15 mouse cellular contexts compared by ENCODE assay signal in the genomic region with DNA sequence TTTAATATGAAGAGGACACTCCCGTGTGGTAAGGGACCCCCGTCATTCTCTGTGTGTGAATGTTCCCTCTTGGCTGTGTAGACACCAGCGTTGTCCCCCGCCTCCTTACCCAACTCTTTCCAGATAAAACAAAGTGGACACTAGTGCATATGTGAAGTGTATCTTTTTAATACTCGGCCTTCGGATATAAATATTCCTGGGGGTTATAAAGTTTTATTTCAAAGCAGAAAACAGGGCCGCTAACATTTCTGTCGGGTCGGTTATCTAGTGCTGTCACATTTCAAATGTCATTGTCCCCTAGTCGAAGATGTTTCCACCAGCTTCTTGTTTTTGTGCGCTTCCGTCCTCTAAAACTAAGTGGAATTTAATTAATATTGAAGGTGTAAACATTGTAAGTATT. TPM values are rescaled to one million over a fixed set of nuclear protein-coding genes. Genes with fewer than 3 reads are reported as not detected.
DNase-seq lines count a peak whose midpoint lies in the region; ATAC-seq and TF ChIP-seq lines count a peak whose summit lies in the region.
"Had no signal": no experiment of that assay in that cellular context is flagged by ENCODE, and none has a peak within 500 bp of the region (broad histone marks: within the 10 kb centered on the region; RNA-seq: fewer than 3 reads in every experiment).

No protein-coding gene starts in this region.

- peak overlapping the region; percentile 91 to 99 for H3K27ac ChIP-seq in heart, embryonic 14.5 days (replicated peaks in 1 of 2; ENCODE audit: control insufficient read depth in 1 of 2, insufficient read depth in 1 of 2, low read depth in 2 of 2, low read length in 2 of 2)
- H3K27ac ChIP-seq in embryonic facial prominence, embryonic 12.5 days, result no peak overlapping the region
- H3K27ac ChIP-seq in limb, embryonic 13.5 days, result peak overlapping the region; percentile 97
- no peak overlapping the region for H3K27ac ChIP-seq in midbrain, postnatal 0 days (ENCODE audit: low read depth, low read length)

- no peak for TF ChIP-seq CTCF in brain, embryonic 14.5 days (IDR thresholded peaks at IDR 0.05; ENCODE audit: borderline replicate concordance, extremely low read depth, insufficient read depth, insufficient read length)
- TF ChIP-seq CTCF in midbrain, postnatal 0 days (IDR thresholded peaks at IDR 0.05), result no peak

- no peak for TF ChIP-seq POLR2A in brain, embryonic 14.5 days (IDR thresholded peaks at IDR 0.05; ENCODE audit: borderline replicate concordance, extremely low read depth, insufficient read depth, insufficient read length, poor library complexity, severe bottlenecking)

- peaks cover 35% of the 10 kb centered on the region for H3K36me3 ChIP-seq in heart, embryonic 14.5 days (ENCODE audit: control insufficient read depth, insufficient read depth, low read length)
- H3K36me3 ChIP-seq in embryonic facial prominence, embryonic 12.5 days, result no peaks in the 10 kb centered on the region
- H3K36me3 ChIP-seq in limb, embryonic 13.5 days, result no peaks in the 10 kb centered on the region; the same call in 1 of the 2 replicates
- H3K36me3 ChIP-seq in midbrain, postnatal 0 days (ENCODE audit: insufficient read depth, low read length), result no peaks in the 10 kb centered on the region

- H3K4me1 ChIP-seq in heart, embryonic 14.5 days (ENCODE audit: control insufficient read depth in 2 of 2, insufficient read depth in 2 of 2, low read length in 2 of 2), result peaks cover 11 to 15% of the 10 kb centered on the region in 2 experiments
- H3K4me1 ChIP-seq in embryonic facial prominence, embryonic 12.5 days, result peaks cover 22% of the 10 kb centered on the region
- peaks cover 34% of the 10 kb centered on the region for H3K4me1 ChIP-seq in limb, embryonic 13.5 days
- no peaks in the 10 kb centered on the region; the same call in 1 of the 2 replicates for H3K4me1 ChIP-seq in midbrain, postnatal 0 days (ENCODE audit: insufficient read depth, low read length)

- ATAC-seq in heart, embryonic 14.5 days (ENCODE audit: insufficient number of reproducible peaks, insufficient read depth, low FRiP score, low read depth), result no peak
- ATAC-seq in embryonic facial prominence, embryonic 12.5 days (ENCODE audit: insufficient number of reproducible peaks, insufficient read depth, low FRiP score, low TSS enrichment), result no peak
- ATAC-seq in limb, embryonic 13.5 days (ENCODE audit: low FRiP score, low read depth), result no peak
- no peak for ATAC-seq in midbrain, postnatal 0 days (ENCODE audit: low FRiP score)
- ATAC-seq: CD4-positive, CD25-positive, alpha-beta regulatory T cell, adult 4 months; lung, postnatal 0 days had no signal

- H3K4me2 ChIP-seq in heart, embryonic 14.5 days (ENCODE audit: low read length), result peak overlapping the region; percentile 80
- peak overlapping the region; percentile 64; the same call in 1 of the 2 replicates for H3K4me2 ChIP-seq in embryonic facial prominence, embryonic 12.5 days (replicated peaks)
- H3K4me2 ChIP-seq in limb, embryonic 13.5 days (replicated peaks), result peak overlapping the region; percentile 75
- H3K4me2 ChIP-seq in midbrain, postnatal 0 days (ENCODE audit: low read depth, low read length, poor library complexity, severe bottlenecking), result no peak overlapping the region

- intact Hi-C loops in heart, postnatal 25 days (cut with DNase I), result loop anchor here (5.0 kb wide), 1 partner anchor 112 kb away; no protein-coding TSS in a partner anchor

- no peaks in the 10 kb centered on the region for H3K27me3 ChIP-seq in heart, embryonic 14.5 days (ENCODE audit: control insufficient read depth, insufficient read depth, low read length)
- H3K27me3 ChIP-seq in embryonic facial prominence, embryonic 12.5 days, result peaks cover 72% of the 10 kb centered on the region
- H3K27me3 ChIP-seq in limb, embryonic 13.5 days, result peaks cover 29% of the 10 kb centered on the region
- H3K27me3 ChIP-seq in midbrain, postnatal 0 days (ENCODE audit: insufficient read depth, low read length), result peaks cover 84% of the 10 kb centered on the region

- WGBS in heart, embryonic 14.5 days, result 1% methylated on average over 12 of the region's 12 CpGs
- 2% methylated on average over 12 of the region's 12 CpGs for WGBS in embryonic facial prominence, embryonic 12.5 days
- 5% methylated on average over 12 of the region's 12 CpGs for WGBS in limb, embryonic 13.5 days
- 4% methylated on average over 12 of the region's 12 CpGs for WGBS in midbrain, postnatal 0 days

- H3K9me3 ChIP-seq in heart, embryonic 14.5 days (ENCODE audit: control insufficient read depth, low read length), result no peaks in the 10 kb centered on the region
- no peaks in the 10 kb centered on the region for H3K9me3 ChIP-seq in embryonic facial prominence, embryonic 12.5 days
- H3K9me3 ChIP-seq in limb, embryonic 13.5 days, result no peaks in the 10 kb centered on the region
- H3K9me3 ChIP-seq in midbrain, postnatal 0 days (ENCODE audit: low read length), result no peaks in the 10 kb centered on the region

- no peak for DNase-seq in heart, postnatal 25 days (ENCODE audit: low spot score)
- peak; percentile 27 for DNase-seq in brain, embryonic 14.5 days (ENCODE audit: low read depth)
- no peak for DNase-seq in urinary bladder, postnatal 36 days (ENCODE audit: low spot score in 2 of 2)
- no peak for DNase-seq in left cerebral cortex, adult 8-10 months (ENCODE audit: low spot score in 2 of 2)
- DNase-seq in midbrain, postnatal 0 days (ENCODE audit: low spot score), result no peak
- DNase-seq: cerebellum, adult 8-10 months; kidney, adult 2 months had no signal

- peak overlapping the region; percentile 100 for H3K9ac ChIP-seq in heart, embryonic 14.5 days (ENCODE audit: low read length)
- H3K9ac ChIP-seq in embryonic facial prominence, embryonic 12.5 days, result peak overlapping the region; percentile 78
- H3K9ac ChIP-seq in limb, embryonic 13.5 days, result peak overlapping the region; percentile 99
- no peak overlapping the region for H3K9ac ChIP-seq in midbrain, postnatal 0 days (replicated peaks; ENCODE audit: low read length, poor library complexity, severe bottlenecking)

- H3K4me3 ChIP-seq in heart, embryonic 14.5 days (ENCODE audit: control insufficient read depth in 1 of 2, insufficient read depth in 1 of 2, low read depth in 1 of 2, low read length in 2 of 2), result peak overlapping the region; percentile 83 to 90
- H3K4me3 ChIP-seq in embryonic facial prominence, embryonic 12.5 days, result peak overlapping the region; percentile 49
- H3K4me3 ChIP-seq in limb, embryonic 13.5 days, result peak overlapping the region; percentile 81
- H3K4me3 ChIP-seq in midbrain, postnatal 0 days (ENCODE audit: low read depth, low read length), result no peak overlapping the region

RNA-seq across cellular contexts. Expression of a gene that starts 3.3 kb away (rescaled TPM):
- polyA plus RNA-seq in heart, embryonic 14.5 days (2014; fragmentation: Nextera tagmentation; extraction: Ambion mirVana), result 16.3 and 17.4 TPM in 2 replicates
- 10 to 100 TPM; 49.0 to 56.6 TPM for total RNA-seq in heart, postnatal 25 days (2021)
- polyA plus RNA-seq in brain, embryonic 14.5 days (2012; rRNA removed), result 0.07 and 0.29 TPM in 2 replicates
- 5.8 and 6.3 TPM in 2 replicates for polyA plus RNA-seq in embryonic facial prominence, embryonic 12.5 days (2016; fragmentation: Nextera tagmentation; extraction: Ambion mirVana)
- 10.8 and 11.4 TPM in 2 replicates for polyA plus RNA-seq in limb, embryonic 13.5 days (2015; fragmentation: Nextera tagmentation; extraction: Ambion mirVana)
- not detected for total RNA-seq in left cerebral cortex, adult 8-10 months (2022)
- total RNA-seq in midbrain, postnatal 0 days (2014; rRNA removed), result not detected in 2 replicates
- not detected in 2 replicates for polyA plus RNA-seq in midbrain, postnatal 0 days (2015; fragmentation: Nextera tagmentation; extraction: Ambion mirVana)
- total RNA-seq: hematopoietic stem cell, adult 5-6 weeks; layer of hippocampus, adult 18-20 months; left cerebral cortex, postnatal 14 days had no signal
- polyA plus RNA-seq: CD4-positive, CD25-positive, alpha-beta regulatory T cell, adult 4 months had no signal

Comparison
In these comparisons a context has a peak if more than half of its experiments do, and no peak if none do; other contexts are left out.
1. H3K27ac ChIP-seq: peak in heart, embryonic 14.5 days (2 of 2) and limb, embryonic 13.5 days (single experiment); none in embryonic facial prominence, embryonic 12.5 days (single experiment) and midbrain, postnatal 0 days (single experiment).